Mouse (Mus musculus): Measurements from ENCODE around the gene Mta2.

- TF ChIP-seq CTCF (IDR thresholded peaks at IDR 0.05; ENCODE audit: extremely low read depth, insufficient read depth, low read length) (no peak), POLR2A (IDR thresholded peaks at IDR 0.05; ENCODE audit: extremely low read depth, insufficient read depth, low read length) (peak; percentile 38)
These were observed 11.7 kb downstream of the Mta2 start, which contains the start of gene Tut1 for GRCm38 (mm10) chr19:8953135-8954039.

All from cortical plate, adult 2 months (tissue).